Mouse (Mus musculus): ENCODE results near the gene Fnbp1. TPM values are rescaled to one million over a fixed set of nuclear protein-coding genes. Genes with fewer than 3 reads are reported as not detected.
"Not testable (repeated sequence)": the region's sequence is repeated elsewhere in the genome, so short reads cannot be mapped to it uniquely, and the experiment has no call there.

Fnbp1 gene
- 10 to 100 TPM; 48.6 to 60.9 TPM for total RNA-seq (2021)

GRCm38 (mm10) chr2:31141867-31142454 is at the start of gene Fnbp1:
Gene Fnbp1, minus strand, starts transcription at chr2:31142008.
- peak; percentile 90 to 91 for DNase-seq
- intact Hi-C loops (cut with DNase I), result loop anchor here (2.0 kb wide), 1 partner anchor 117 kb away; no protein-coding TSS in a partner anchor

- peak in 1 of 2 experiments; percentile 48 for DNase-seq
- intact Hi-C loops (cut with DNase I), result no loop called here
Observed at GRCm38 (mm10) chr2:31189654-31190053, 47.8 kb upstream of the Fnbp1 start.

GRCm38 (mm10) chr2:31188691-31189090 is 46.9 kb upstream of the Fnbp1 start:
- intact Hi-C loops (cut with DNase I), result no loop called here

GRCm38 (mm10) chr2:31183830-31184229 is 42.0 kb upstream of the Fnbp1 start:
- intact Hi-C loops (cut with DNase I), result loop anchor here (5.0 kb wide), 1 partner anchor 162 kb away; no protein-coding TSS in a partner anchor
- DNase-seq, result no peak

More at GRCm38 (mm10) chr2:31188691-31189090, 46.9 kb upstream of the Fnbp1 start:
- DNase-seq, result no peak

GRCm38 (mm10) chr2:31182786-31183330 is 41.0 kb upstream of the Fnbp1 start:
- no peak for DNase-seq
- intact Hi-C loops (cut with DNase I), result loop anchor here (5.0 kb wide), 1 partner anchor 161 kb away; no protein-coding TSS in a partner anchor

- DNase-seq, result no peak
- intact Hi-C loops (cut with DNase I), result loop anchor here (5.0 kb wide), 1 partner anchor 158 kb away; no protein-coding TSS in a partner anchor
Observed at GRCm38 (mm10) chr2:31180081-31180551, 38.3 kb upstream of the Fnbp1 start.

- intact Hi-C loops (cut with DNase I), result no loop called here
- DNase-seq, result no peak
Observed at GRCm38 (mm10) chr2:31179471-31179870, 37.7 kb upstream of the Fnbp1 start.

GRCm38 (mm10) chr2:31178593-31178992 is 36.8 kb upstream of the Fnbp1 start:
- DNase-seq; intact Hi-C loops (cut with DNase I): not testable (repeated sequence)

- no peak for DNase-seq
- intact Hi-C loops (cut with DNase I), result no loop called here
Observed at GRCm38 (mm10) chr2:31173290-31173689, 31.5 kb upstream of the Fnbp1 start.

GRCm38 (mm10) chr2:31172536-31172935 is 30.7 kb upstream of the Fnbp1 start:
- intact Hi-C loops (cut with DNase I), result no loop called here
- no peak for DNase-seq

GRCm38 (mm10) chr2:31172001-31172400 is 30.2 kb upstream of the Fnbp1 start:
- DNase-seq, result peak; percentile 44 to 46
- intact Hi-C loops (cut with DNase I), result no loop called here

GRCm38 (mm10) chr2:31170164-31170563 is 28.4 kb upstream of the Fnbp1 start:
- DNase-seq, result no peak
- intact Hi-C loops (cut with DNase I), result no loop called here

- peak; percentile 53 to 57 for DNase-seq
- intact Hi-C loops (cut with DNase I), result no loop called here
Observed at GRCm38 (mm10) chr2:31169001-31169400, 27.2 kb upstream of the Fnbp1 start.

GRCm38 (mm10) chr2:31167571-31167970 is 25.8 kb upstream of the Fnbp1 start:
- DNase-seq; intact Hi-C loops (cut with DNase I): not testable (repeated sequence)

- no peak for DNase-seq
Observed at GRCm38 (mm10) chr2:31165529-31165928, 23.7 kb upstream of the Fnbp1 start.

GRCm38 (mm10) chr2:31164841-31165455 is 23.1 kb upstream of the Fnbp1 start:
- intact Hi-C loops (cut with DNase I), result no loop called here
- DNase-seq, result peak; percentile 66 to 69

More at GRCm38 (mm10) chr2:31165529-31165928, 23.7 kb upstream of the Fnbp1 start:
- intact Hi-C loops (cut with DNase I), result no loop called here

- no peak for DNase-seq
- intact Hi-C loops (cut with DNase I), result no loop called here
Observed at GRCm38 (mm10) chr2:31163361-31164118, 21.7 kb upstream of the Fnbp1 start.

- DNase-seq, result no peak
- intact Hi-C loops (cut with DNase I), result no loop called here
Observed at GRCm38 (mm10) chr2:31161620-31162019, 19.8 kb upstream of the Fnbp1 start.

GRCm38 (mm10) chr2:31160147-31160920 is 18.5 kb upstream of the Fnbp1 start:
- intact Hi-C loops (cut with DNase I), result no loop called here
- no peak for DNase-seq

GRCm38 (mm10) chr2:31156846-31157245 is 15.0 kb upstream of the Fnbp1 start:
- no peak for DNase-seq
- intact Hi-C loops (cut with DNase I), result no loop called here

Measured in heart, postnatal 10 days (tissue).